Mouse (Mus musculus) stomach, postnatal 0 days (tissue): ENCODE measurements around the gene Erc2.

Experiments
- CTCF ChIP-seq: IDR thresholded peaks from 2 replicates; pipeline ENCODE4 v1.5.1; 2016; ENCODE audit warnings: antibody characterized with exemption, low read depth, mild to moderate bottlenecking, moderate library complexity
- EP300 ChIP-seq: optimal IDR thresholded peaks from 2 replicates; pipeline ENCODE3; 2016; ENCODE audit warnings: antibody characterized with exemption

DNA sequence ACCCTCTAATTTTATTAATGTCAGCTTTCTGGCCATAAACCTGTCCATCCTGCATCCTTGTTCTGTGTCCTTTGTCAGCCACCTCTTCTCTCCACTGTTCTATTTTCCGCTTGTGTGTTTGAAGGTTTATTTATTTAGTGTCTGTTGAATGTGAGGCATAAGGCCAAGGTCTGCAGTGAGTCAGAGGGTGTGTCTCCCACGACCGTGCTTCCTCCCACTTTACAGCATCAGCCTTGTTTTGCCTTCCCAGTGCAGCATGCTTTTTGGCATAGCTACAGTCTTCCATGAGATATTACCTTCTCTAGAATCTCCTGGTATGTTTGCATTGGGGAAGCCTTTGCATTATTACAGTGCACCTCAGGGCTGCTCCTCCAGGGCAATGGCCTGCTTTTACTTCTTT, 200.8 kb downstream of the Erc2 start:
- TF ChIP-seq CTCF (no peak), EP300 (no peak)
